Mouse (Mus musculus): ENCODE results near the gene 9930022D16Rik. TPM values are rescaled to one million over a fixed set of nuclear protein-coding genes. Genes with fewer than 3 reads are reported as not detected.

The 9930022D16Rik gene
- not detected in 2 replicates for polyA plus RNA-seq (2015; fragmentation: Nextera tagmentation; extraction: Ambion mirVana)

- H3K4me1 ChIP-seq (replicated peaks; ENCODE audit: control insufficient read depth, insufficient read depth, low read length), result peaks cover 7% of the 10 kb centered on the region
- H3K4me2 ChIP-seq (ENCODE audit: low read depth, low read length), result no peak within 1 kb of the TSS
- WGBS, result 78% methylated on average over 6 of the region's 6 CpGs
- H3K27me3 ChIP-seq (ENCODE audit: control insufficient read depth, insufficient read depth, low read depth, low read length), result no peaks in the 10 kb centered on the region
- H3K36me3 ChIP-seq (ENCODE audit: control insufficient read depth, insufficient read depth, low read length), result no peaks in the 10 kb centered on the region
- no peak within 1 kb of the TSS for H3K9ac ChIP-seq (ENCODE audit: low read length)
- H3K27ac ChIP-seq (ENCODE audit: low read length), result no peak within 1 kb of the TSS
- no peak within 1 kb of the TSS for H3K4me3 ChIP-seq (ENCODE audit: low read length)
- no peak for ATAC-seq (ENCODE audit: low read depth)
- H3K9me3 ChIP-seq (ENCODE audit: control insufficient read depth, low read length), result no peaks in the 10 kb centered on the region
Observed at GRCm38 (mm10) chr11:109413617-109414016, at the start of gene 9930022D16Rik. Gene 9930022D16Rik, plus strand, starts transcription at chr11:109413917.

- Histone ChIP-seq H3K4me2 (ENCODE audit: low read depth, low read length) (peak overlapping the region; percentile 49), H3K27ac (ENCODE audit: low read length) (no peak overlapping the region), H3K27me3 (ENCODE audit: control insufficient read depth, insufficient read depth, low read depth, low read length) (no peaks in the 10 kb centered on the region), H3K9ac (ENCODE audit: low read length) (peak overlapping the region; percentile 17), H3K4me3 (ENCODE audit: low read length) (peak overlapping the region; percentile 20), H3K9me3 (ENCODE audit: control insufficient read depth, low read length) (no peaks in the 10 kb centered on the region), H3K36me3 (ENCODE audit: control insufficient read depth, insufficient read depth, low read length) (peaks cover 13% of the 10 kb centered on the region), H3K4me1 (replicated peaks; ENCODE audit: control insufficient read depth, insufficient read depth, low read length) (peaks cover 68% of the 10 kb centered on the region)
- no peak for ATAC-seq (ENCODE audit: low read depth)
- WGBS, result 41% methylated on average over 2 of the region's 2 CpGs
Observed at GRCm38 (mm10) chr11:109364337-109364736, 49.4 kb upstream of the 9930022D16Rik start.

- peaks cover 64% of the 10 kb centered on the region for H3K4me1 ChIP-seq (replicated peaks; ENCODE audit: control insufficient read depth, insufficient read depth, low read length)
- peaks cover 13% of the 10 kb centered on the region for H3K36me3 ChIP-seq (ENCODE audit: control insufficient read depth, insufficient read depth, low read length)
- peak overlapping the region; percentile 52 for H3K9ac ChIP-seq (ENCODE audit: low read length)
- peak overlapping the region; percentile 20 for H3K4me3 ChIP-seq (ENCODE audit: low read length)
- H3K27ac ChIP-seq (ENCODE audit: low read length), result no peak overlapping the region
- no peaks in the 10 kb centered on the region for H3K9me3 ChIP-seq (ENCODE audit: control insufficient read depth, low read length)
- 55% methylated on average over 10 of the region's 10 CpGs for WGBS
- peak overlapping the region; percentile 49 for H3K4me2 ChIP-seq (ENCODE audit: low read depth, low read length)
- H3K27me3 ChIP-seq (ENCODE audit: control insufficient read depth, insufficient read depth, low read depth, low read length), result no peaks in the 10 kb centered on the region
- ATAC-seq (ENCODE audit: low read depth), result no peak
Observed at GRCm38 (mm10) chr11:109364881-109365280, 48.8 kb upstream of the 9930022D16Rik start.

- Histone ChIP-seq H3K27me3 (ENCODE audit: control insufficient read depth, insufficient read depth, low read depth, low read length) (no peaks in the 10 kb centered on the region), H3K4me3 (ENCODE audit: low read length) (no peak overlapping the region), H3K9ac (ENCODE audit: low read length) (no peak overlapping the region), H3K9me3 (ENCODE audit: control insufficient read depth, low read length) (no peaks in the 10 kb centered on the region), H3K27ac (ENCODE audit: low read length) (no peak overlapping the region), H3K4me2 (ENCODE audit: low read depth, low read length) (peak overlapping the region; percentile 49; the same call in 1 of the 2 replicates), H3K4me1 (replicated peaks; ENCODE audit: control insufficient read depth, insufficient read depth, low read length) (peaks cover 58% of the 10 kb centered on the region), H3K36me3 (ENCODE audit: control insufficient read depth, insufficient read depth, low read length) (peaks cover 13% of the 10 kb centered on the region)
- 86% methylated on average over 5 of the region's 5 CpGs for WGBS
- no peak for ATAC-seq (ENCODE audit: low read depth)
Observed at GRCm38 (mm10) chr11:109365818-109366217, 47.9 kb upstream of the 9930022D16Rik start.

- no peak for ATAC-seq (ENCODE audit: low read depth)
- H3K4me2 ChIP-seq (ENCODE audit: low read depth, low read length), result no peak overlapping the region
- H3K9ac ChIP-seq (ENCODE audit: low read length), result 0 out of 2 replicates have a peak overlapping the region, but pooled peaks have one; percentile 10
Observed at GRCm38 (mm10) chr11:109366802-109367579, 46.7 kb upstream of the 9930022D16Rik start.

GRCm38 (mm10) chr11:109369026-109369637 lies 44.6 kb upstream of the 9930022D16Rik start:
- WGBS, result 66% methylated on average over 3 of the region's 3 CpGs
- H3K4me2 ChIP-seq (ENCODE audit: low read depth, low read length), result 0 out of 2 replicates have a peak overlapping the region, but pooled peaks have one; percentile 12
- ATAC-seq (ENCODE audit: low read depth), result peak; percentile 85

More at GRCm38 (mm10) chr11:109366802-109367579, 46.7 kb upstream of the 9930022D16Rik start:
- H3K36me3 ChIP-seq (ENCODE audit: control insufficient read depth, insufficient read depth, low read length), result peaks cover 13% of the 10 kb centered on the region
- WGBS, result 65% methylated on average over 15 of the region's 15 CpGs
- 0 out of 2 replicates have a peak overlapping the region, but pooled peaks have one; percentile 3 for H3K27ac ChIP-seq (ENCODE audit: low read length)
- no peak overlapping the region for H3K4me3 ChIP-seq (ENCODE audit: low read length)
- peaks cover 46% of the 10 kb centered on the region for H3K4me1 ChIP-seq (replicated peaks; ENCODE audit: control insufficient read depth, insufficient read depth, low read length)
- H3K27me3 ChIP-seq (ENCODE audit: control insufficient read depth, insufficient read depth, low read depth, low read length), result no peaks in the 10 kb centered on the region
- no peaks in the 10 kb centered on the region for H3K9me3 ChIP-seq (ENCODE audit: control insufficient read depth, low read length)

GRCm38 (mm10) chr11:109375412-109375811 lies 38.3 kb upstream of the 9930022D16Rik start:
- no peaks in the 10 kb centered on the region for H3K27me3 ChIP-seq (ENCODE audit: control insufficient read depth, insufficient read depth, low read depth, low read length)
- H3K4me2 ChIP-seq (ENCODE audit: low read depth, low read length), result no peak overlapping the region
- H3K36me3 ChIP-seq (ENCODE audit: control insufficient read depth, insufficient read depth, low read length), result 0 out of 2 replicates have a peak, but pooled peaks cover 3% of the 10 kb centered on the region
- no peaks in the 10 kb centered on the region for H3K9me3 ChIP-seq (ENCODE audit: control insufficient read depth, low read length)
- H3K4me1 ChIP-seq (replicated peaks; ENCODE audit: control insufficient read depth, insufficient read depth, low read length), result peaks cover 23% of the 10 kb centered on the region
- no peak for ATAC-seq (ENCODE audit: low read depth)
- WGBS, result 65% methylated on average over 7 of the region's 7 CpGs
- no peak overlapping the region for H3K27ac ChIP-seq (ENCODE audit: low read length)
- H3K4me3 ChIP-seq (ENCODE audit: low read length), result no peak overlapping the region
- no peak overlapping the region for H3K9ac ChIP-seq (ENCODE audit: low read length)

More at GRCm38 (mm10) chr11:109369026-109369637, 44.6 kb upstream of the 9930022D16Rik start:
- no peak overlapping the region for H3K4me3 ChIP-seq (ENCODE audit: low read length)
- no peaks in the 10 kb centered on the region for H3K27me3 ChIP-seq (ENCODE audit: control insufficient read depth, insufficient read depth, low read depth, low read length)
- H3K4me1 ChIP-seq (replicated peaks; ENCODE audit: control insufficient read depth, insufficient read depth, low read length), result peaks cover 46% of the 10 kb centered on the region
- no peak overlapping the region for H3K9ac ChIP-seq (ENCODE audit: low read length)
- peaks cover 16% of the 10 kb centered on the region for H3K36me3 ChIP-seq (ENCODE audit: control insufficient read depth, insufficient read depth, low read length)
- H3K27ac ChIP-seq (ENCODE audit: low read length), result peak overlapping the region; percentile 44
- H3K9me3 ChIP-seq (ENCODE audit: control insufficient read depth, low read length), result no peaks in the 10 kb centered on the region

- Histone ChIP-seq H3K27me3 (ENCODE audit: control insufficient read depth, insufficient read depth, low read depth, low read length) (no peaks in the 10 kb centered on the region), H3K9ac (ENCODE audit: low read length) (no peak overlapping the region), H3K4me1 (replicated peaks; ENCODE audit: control insufficient read depth, insufficient read depth, low read length) (peaks cover 23% of the 10 kb centered on the region), H3K9me3 (ENCODE audit: control insufficient read depth, low read length) (no peaks in the 10 kb centered on the region), H3K4me2 (ENCODE audit: low read depth, low read length) (no peak overlapping the region), H3K4me3 (ENCODE audit: low read length) (no peak overlapping the region), H3K27ac (ENCODE audit: low read length) (no peak overlapping the region), H3K36me3 (ENCODE audit: control insufficient read depth, insufficient read depth, low read length) (0 out of 2 replicates have a peak, but pooled peaks cover 3% of the 10 kb centered on the region)
- no peak for ATAC-seq (ENCODE audit: low read depth)
- 52% methylated on average over 7 of the region's 7 CpGs for WGBS
Observed at GRCm38 (mm10) chr11:109376484-109377143, 37.1 kb upstream of the 9930022D16Rik start.

- H3K27ac ChIP-seq (ENCODE audit: low read length), result no peak overlapping the region
- H3K36me3 ChIP-seq (ENCODE audit: control insufficient read depth, insufficient read depth, low read length), result 0 out of 2 replicates have a peak, but pooled peaks cover 3% of the 10 kb centered on the region
- H3K4me1 ChIP-seq (replicated peaks; ENCODE audit: control insufficient read depth, insufficient read depth, low read length), result peaks cover 23% of the 10 kb centered on the region
- no peak overlapping the region for H3K9ac ChIP-seq (ENCODE audit: low read length)
- H3K4me3 ChIP-seq (ENCODE audit: low read length), result no peak overlapping the region
- H3K9me3 ChIP-seq (ENCODE audit: control insufficient read depth, low read length), result no peaks in the 10 kb centered on the region
- 48% methylated on average over 10 of the region's 10 CpGs for WGBS
- H3K4me2 ChIP-seq (ENCODE audit: low read depth, low read length), result no peak overlapping the region
- no peak for ATAC-seq (ENCODE audit: low read depth)
- H3K27me3 ChIP-seq (ENCODE audit: control insufficient read depth, insufficient read depth, low read depth, low read length), result no peaks in the 10 kb centered on the region
Observed at GRCm38 (mm10) chr11:109377477-109377876, 36.2 kb upstream of the 9930022D16Rik start.

Measured in lung, embryonic 16.5 days (tissue).